Mouse (Mus musculus) heart, embryonic 16.5 days (tissue): Measurements from ENCODE around the gene Wfdc3. TPM values are rescaled to one million over a fixed set of nuclear protein-coding genes. Genes with fewer than 3 reads are reported as not detected.
A peak's percentile ranks its signal among the peaks of the same experiment; 100 is the strongest.

Experiments
- ATAC-seq: fragments of 200-750 bp; cut with Nextera tagmentation; replicated peaks from 2 replicates; pipeline ENCODE4 v1.8.0; 2017; ENCODE audit warnings: moderate number of reproducible peaks; ENCODE audit not compliant: insufficient read depth, low FRiP score; ENCODE audit errors: extremely low read depth
- H3K27ac ChIP-seq: fragments of 300-500 bp; sonication (generic); 2 replicates; pipeline ENCODE4 v1.5.1; 2014; ENCODE audit warnings: mild to moderate bottlenecking, low read length, control low read depth, moderate library complexity
- H3K27me3 ChIP-seq: fragments of 300-500 bp; sonication (generic); 2 replicates; pipeline ENCODE4 v1.6.1; 2014; ENCODE audit warnings: low read length, mixed read lengths; ENCODE audit not compliant: control insufficient read depth, insufficient read depth
- H3K36me3 ChIP-seq: fragments of 300-500 bp; sonication (generic); 2 replicates; pipeline ENCODE4 v1.6.1; 2014; ENCODE audit not compliant: control insufficient read depth, insufficient read depth
- H3K4me1 ChIP-seq: fragments of 300-500 bp; sonication (generic); 2 replicates; pipeline ENCODE4 v1.6.1; 2014; ENCODE audit warnings: low read length, mixed read lengths; ENCODE audit not compliant: control insufficient read depth, insufficient read depth
- H3K4me2 ChIP-seq: fragments of 300-500 bp; sonication (generic); 2 replicates; pipeline ENCODE4 v1.6.1; 2014; ENCODE audit warnings: low read depth, mild to moderate bottlenecking, control low read depth, low read length
- H3K4me3 ChIP-seq: fragments of 300-500 bp; sonication (generic); 2 replicates; pipeline ENCODE4 v1.5.1; 2014; ENCODE audit warnings: mild to moderate bottlenecking, control low read depth, low read length
- H3K9ac ChIP-seq: fragments of 300-500 bp; sonication (generic); 2 replicates; pipeline ENCODE4 v1.6.1; 2014; ENCODE audit warnings: low read length, control low read depth
- H3K9me3 ChIP-seq: fragments of 300-500 bp; sonication (generic); replicated peaks from 2 replicates; pipeline ENCODE4 v1.6.1; 2016; ENCODE audit warnings: low read length; ENCODE audit not compliant: control insufficient read depth
- WGBS: fragments of 180-500 bp; shearing (Covaris S2); extraction: QIAGEN DNeasy Blood & Tissue Kit; methylation state at CpG from one replicate; pipeline ENCODE4 v1.1.7; 2014; 5-methylcytosine and 5-hydroxymethylcytosine counted together
- polyA plus RNA-seq: library from polyadenylated mRNA; unstranded; fragments of >200 nt; fragmentation: Nextera tagmentation; extraction: Ambion mirVana; gene quantifications from 2 replicates; pipeline ENCODE4 v1.2.1, GENCODE M21; 2015

The Wfdc3 gene
- polyA plus RNA-seq, 1 experiment from 2014 or later: 0.51 TPM

GRCm38 (mm10) chr2:164778015-164778287 is 32.2 kb upstream of the Wfdc3 start:
- H3K4me1 ChIP-seq: no peaks in the 10 kb centered on the region
- ATAC-seq: no peak
- WGBS: 90% methylated on average over 11 of the region's 11 CpGs
- no peak overlapping the region for H3K4me2 ChIP-seq
- H3K4me3 ChIP-seq: no peak overlapping the region
- H3K9me3 ChIP-seq: no peaks in the 10 kb centered on the region
- H3K9ac ChIP-seq: no peak overlapping the region
- H3K27ac ChIP-seq: no peak overlapping the region
- no peaks in the 10 kb centered on the region; the same call in 1 of the 2 replicates for H3K36me3 ChIP-seq
- H3K27me3 ChIP-seq: no peaks in the 10 kb centered on the region

- Histone ChIP-seq H3K36me3 (no peaks in the 10 kb centered on the region; the same call in 1 of the 2 replicates), H3K4me1 (no peaks in the 10 kb centered on the region), H3K27ac (no peak overlapping the region), H3K9ac (no peak overlapping the region), H3K4me3 (no peak overlapping the region), H3K4me2 (no peak overlapping the region), H3K27me3 (no peaks in the 10 kb centered on the region), H3K9me3 (no peaks in the 10 kb centered on the region)
- 74% methylated on average over 30 of the region's 30 CpGs for WGBS
- ATAC-seq: no peak
These were observed 31.7 kb upstream of the Wfdc3 start for GRCm38 (mm10) chr2:164777246-164778014.

- Histone ChIP-seq H3K4me1 (peaks cover 5% of the 10 kb centered on the region), H3K4me3 (no peak overlapping the region), H3K27me3 (no peaks in the 10 kb centered on the region), H3K36me3 (no peaks in the 10 kb centered on the region; the same call in 1 of the 2 replicates), H3K4me2 (no peak overlapping the region), H3K9me3 (no peaks in the 10 kb centered on the region), H3K9ac (no peak overlapping the region), H3K27ac (no peak overlapping the region)
- ATAC-seq: no peak
- WGBS: 53% methylated on average over 17 of the region's 17 CpGs
These were observed 31.1 kb upstream of the Wfdc3 start for GRCm38 (mm10) chr2:164776801-164777200.

GRCm38 (mm10) chr2:164776130-164776529 is 30.4 kb upstream of the Wfdc3 start:
- Histone ChIP-seq H3K9ac (no peak overlapping the region), H3K27me3 (no peaks in the 10 kb centered on the region), H3K9me3 (no peaks in the 10 kb centered on the region), H3K4me1 (peaks cover 5% of the 10 kb centered on the region), H3K27ac (no peak overlapping the region), H3K36me3 (no peaks in the 10 kb centered on the region; the same call in 1 of the 2 replicates), H3K4me3 (no peak overlapping the region), H3K4me2 (no peak overlapping the region)
- no peak for ATAC-seq
- WGBS: 73% methylated on average over 6 of the region's 6 CpGs

- H3K4me3 ChIP-seq: no peak overlapping the region
- no peak for ATAC-seq
- H3K36me3 ChIP-seq: no peaks in the 10 kb centered on the region; the same call in 1 of the 2 replicates
- H3K4me2 ChIP-seq: no peak overlapping the region
- 77% methylated on average over 5 of the region's 5 CpGs for WGBS
- no peaks in the 10 kb centered on the region for H3K27me3 ChIP-seq
- H3K4me1 ChIP-seq: peaks cover 11% of the 10 kb centered on the region
- no peaks in the 10 kb centered on the region for H3K9me3 ChIP-seq
- no peak overlapping the region for H3K27ac ChIP-seq
- no peak overlapping the region for H3K9ac ChIP-seq
These were observed 28.2 kb upstream of the Wfdc3 start for GRCm38 (mm10) chr2:164773989-164774364.

- H3K27ac ChIP-seq: no peak overlapping the region
- 79% methylated on average over 14 of the region's 14 CpGs for WGBS
These were observed 27.7 kb upstream of the Wfdc3 start for GRCm38 (mm10) chr2:164773229-164773988.

GRCm38 (mm10) chr2:164771123-164771522 is 25.4 kb upstream of the Wfdc3 start:
- H3K9me3 ChIP-seq: no peaks in the 10 kb centered on the region
- 58% methylated on average over 8 of the region's 8 CpGs for WGBS
- peak overlapping the region; percentile 82 for H3K4me2 ChIP-seq
- H3K4me1 ChIP-seq: peaks cover 14% of the 10 kb centered on the region
- peak overlapping the region; percentile 91 for H3K9ac ChIP-seq
- H3K27me3 ChIP-seq: no peaks in the 10 kb centered on the region
- peaks cover 8% of the 10 kb centered on the region for H3K36me3 ChIP-seq
- no peak overlapping the region for H3K27ac ChIP-seq
- peak overlapping the region; percentile 85 for H3K4me3 ChIP-seq
- ATAC-seq: no peak

More at GRCm38 (mm10) chr2:164773229-164773988, 27.7 kb upstream of the Wfdc3 start:
- no peaks in the 10 kb centered on the region for H3K27me3 ChIP-seq
- no peak for ATAC-seq
- H3K4me3 ChIP-seq: no peak overlapping the region
- H3K9me3 ChIP-seq: no peaks in the 10 kb centered on the region
- no peak overlapping the region for H3K9ac ChIP-seq
- H3K4me2 ChIP-seq: no peak overlapping the region
- H3K4me1 ChIP-seq: peaks cover 12% of the 10 kb centered on the region
- H3K36me3 ChIP-seq: no peaks in the 10 kb centered on the region; the same call in 1 of the 2 replicates

- Histone ChIP-seq H3K9ac (peak overlapping the region; percentile 91), H3K36me3 (peaks cover 15% of the 10 kb centered on the region), H3K9me3 (no peaks in the 10 kb centered on the region), H3K4me1 (peaks cover 14% of the 10 kb centered on the region), H3K27me3 (no peaks in the 10 kb centered on the region), H3K27ac (peak overlapping the region; percentile 81), H3K4me3 (peak overlapping the region; percentile 85), H3K4me2 (peak overlapping the region; percentile 82)
- WGBS: 2% methylated on average over 15 of the region's 15 CpGs
- no peak for ATAC-seq
These were observed 24.5 kb upstream of the Wfdc3 start for GRCm38 (mm10) chr2:164770279-164770678.
